Mouse (Mus musculus) olfactory bulb, adult 2 months (tissue): Measurements from ENCODE around the gene Nr5a2.

ENCODE experiments used
- CTCF ChIP-seq: fragments of 200-500 bp; IDR thresholded peaks from 2 replicates; pipeline ENCODE4 v1.5.1; 2012; ENCODE audit warnings: low read depth, mild to moderate bottlenecking, low read length, moderate library complexity; ENCODE audit not compliant: insufficient read depth
- POLR2A ChIP-seq: fragments of 200-500 bp; IDR thresholded peaks from 2 replicates; pipeline ENCODE4 v1.6.1; 2012; ENCODE audit warnings: mild to moderate bottlenecking, low read depth, low read length, moderate library complexity; ENCODE audit not compliant: insufficient read depth

DNA sequence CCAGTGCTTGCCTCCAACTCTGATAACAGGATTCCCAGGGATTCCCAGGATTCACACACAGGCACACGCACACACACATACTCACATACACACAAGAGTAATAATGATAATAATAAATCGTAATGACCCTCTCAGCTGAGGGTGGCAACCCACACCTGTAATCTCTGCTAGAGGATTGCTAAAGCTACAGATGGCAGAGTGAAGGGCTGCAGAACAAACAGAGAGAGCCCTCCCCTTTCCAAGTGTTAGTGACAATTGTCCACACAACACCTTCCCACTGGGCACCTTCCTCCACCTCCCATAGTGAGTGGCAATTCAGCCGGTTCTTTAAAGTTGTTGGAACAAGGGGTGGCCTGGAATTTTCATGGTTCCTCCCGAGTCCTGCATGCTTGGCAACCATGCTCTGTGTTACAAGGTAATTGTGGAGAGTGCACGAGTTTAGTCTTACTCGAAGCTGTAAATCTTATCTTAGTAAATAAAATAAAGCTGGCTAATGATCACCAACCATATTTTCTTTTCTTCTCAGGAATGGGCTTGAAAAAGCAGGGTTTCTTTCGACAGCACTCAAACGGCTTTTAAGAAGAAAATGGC, 31.6 kb upstream of the Nr5a2 start:
- no peak for TF ChIP-seq CTCF
- no peak for TF ChIP-seq POLR2A
